8 mouse cellular contexts compared by ENCODE assay signal in genomic region chr6:134659108-134659958, GRCm38 (mm10). TPM values are rescaled to one million over a fixed set of nuclear protein-coding genes. Genes with fewer than 3 reads are reported as not detected.
DNase-seq lines count a peak whose midpoint lies in the region; ATAC-seq lines count a peak whose summit lies in the region.

No protein-coding gene starts in this region.

- DNase-seq in A20 (ENCODE audit: low read depth, low spot score), result peak; percentile 68
- DNase-seq in embryo, embryonic 10.5 days (ENCODE audit: low spot score), result peak; percentile 84
- DNase-seq in limb, embryonic 11.5 days (ENCODE audit: low spot score), result peak; percentile 59

- H3K9ac ChIP-seq in intestine, embryonic 16.5 days (ENCODE audit: low read depth, low read length), result no peak overlapping the region
- H3K9ac ChIP-seq in limb, embryonic 11.5 days (ENCODE audit: low read length), result no peak overlapping the region
- no peak overlapping the region for H3K9ac ChIP-seq in midbrain, embryonic 12.5 days (replicated peaks)
- no peak overlapping the region for H3K9ac ChIP-seq in stomach, embryonic 14.5 days (replicated peaks; ENCODE audit: low read depth, low read length)

- H3K27me3 ChIP-seq in intestine, embryonic 16.5 days (replicated peaks; ENCODE audit: control insufficient read depth, insufficient read depth, low read length), result no peaks in the 10 kb centered on the region
- H3K27me3 ChIP-seq in limb, embryonic 11.5 days (ENCODE audit: control insufficient read depth, insufficient read depth, low read length), result no peaks in the 10 kb centered on the region
- H3K27me3 ChIP-seq in midbrain, embryonic 12.5 days, result no peaks in the 10 kb centered on the region
- H3K27me3 ChIP-seq in stomach, embryonic 14.5 days (ENCODE audit: control insufficient read depth, insufficient read depth, low read length), result no peaks in the 10 kb centered on the region

- no peaks in the 10 kb centered on the region for H3K9me3 ChIP-seq in intestine, embryonic 16.5 days (ENCODE audit: control insufficient read depth, low read length)
- H3K9me3 ChIP-seq in limb, embryonic 11.5 days (ENCODE audit: control insufficient read depth, low read length), result no peaks in the 10 kb centered on the region
- H3K9me3 ChIP-seq in midbrain, embryonic 12.5 days, result no peaks in the 10 kb centered on the region
- H3K9me3 ChIP-seq in stomach, embryonic 14.5 days (ENCODE audit: control insufficient read depth, low read depth, low read length), result no peaks in the 10 kb centered on the region

- H3K4me3 ChIP-seq in intestine, embryonic 16.5 days (ENCODE audit: low read length), result no peak overlapping the region
- no peak overlapping the region for H3K4me3 ChIP-seq in limb, embryonic 11.5 days (ENCODE audit: low read depth, low read length)
- no peak overlapping the region for H3K4me3 ChIP-seq in midbrain, embryonic 12.5 days
- H3K4me3 ChIP-seq in stomach, embryonic 14.5 days (ENCODE audit: low read depth, low read length), result no peak overlapping the region

- peak; percentile 88 for ATAC-seq in activated CD4-positive, CD25-positive, alpha-beta regulatory T cell, adult 4 months
- ATAC-seq in granulocyte monocyte progenitor cell, adult 5-6 weeks (replicated peaks; ENCODE audit: poor library complexity, severe bottlenecking), result peak; percentile 98
- ATAC-seq in intestine, embryonic 16.5 days, result peak; percentile 76
- peak; percentile 81; the same call in 1 of the 2 replicates for ATAC-seq in limb, embryonic 11.5 days (ENCODE audit: insufficient number of reproducible peaks, low FRiP score, low TSS enrichment, low read depth)
- ATAC-seq in midbrain, embryonic 12.5 days (ENCODE audit: low FRiP score, low read depth), result peak; percentile 68; the same call in 1 of the 2 replicates
- ATAC-seq in stomach, embryonic 14.5 days (ENCODE audit: insufficient number of reproducible peaks, insufficient read depth, low FRiP score, low read depth), result peak; percentile 83

- no peaks in the 10 kb centered on the region for H3K36me3 ChIP-seq in intestine, embryonic 16.5 days (ENCODE audit: control insufficient read depth, insufficient read depth, low read length)
- H3K36me3 ChIP-seq in limb, embryonic 11.5 days (ENCODE audit: control insufficient read depth, insufficient read depth, low read length), result no peaks in the 10 kb centered on the region
- no peaks in the 10 kb centered on the region for H3K36me3 ChIP-seq in midbrain, embryonic 12.5 days
- no peaks in the 10 kb centered on the region for H3K36me3 ChIP-seq in stomach, embryonic 14.5 days (ENCODE audit: control insufficient read depth, insufficient read depth, low read length)

- no peak overlapping the region for H3K27ac ChIP-seq in intestine, embryonic 16.5 days (ENCODE audit: low read length)
- H3K27ac ChIP-seq in limb, embryonic 11.5 days (replicated peaks; ENCODE audit: low read depth, low read length), result no peak overlapping the region
- no peak overlapping the region for H3K27ac ChIP-seq in midbrain, embryonic 12.5 days (replicated peaks)
- no peak overlapping the region for H3K27ac ChIP-seq in stomach, embryonic 14.5 days (ENCODE audit: low read length)

- WGBS in intestine, embryonic 16.5 days, result 16% methylated on average over 9 of the region's 9 CpGs
- WGBS in limb, embryonic 11.5 days, result 23% methylated on average over 9 of the region's 9 CpGs
- whole genome bisulfite sequencing in midbrain, embryonic 12.5 days, result 22% methylated on average over 9 of the region's 9 CpGs
- 22% methylated on average over 9 of the region's 9 CpGs for WGBS in stomach, embryonic 14.5 days

- 0 out of 2 replicates have a peak, but pooled peaks cover 8% of the 10 kb centered on the region for H3K4me1 ChIP-seq in intestine, embryonic 16.5 days (ENCODE audit: control insufficient read depth, insufficient read depth, low read length)
- no peaks in the 10 kb centered on the region for H3K4me1 ChIP-seq in limb, embryonic 11.5 days (ENCODE audit: control insufficient read depth, insufficient read depth, low read length)
- H3K4me1 ChIP-seq in midbrain, embryonic 12.5 days, result peaks cover 3% of the 10 kb centered on the region; the same call in 1 of the 2 replicates
- H3K4me1 ChIP-seq in stomach, embryonic 14.5 days (ENCODE audit: control insufficient read depth, insufficient read depth, low read length), result no peaks in the 10 kb centered on the region

- H3K4me2 ChIP-seq in intestine, embryonic 16.5 days (ENCODE audit: low read depth, low read length), result no peak overlapping the region
- H3K4me2 ChIP-seq in limb, embryonic 11.5 days (ENCODE audit: low read depth, severe bottlenecking), result no peak overlapping the region
- H3K4me2 ChIP-seq in midbrain, embryonic 12.5 days (replicated peaks), result no peak overlapping the region
- no peak overlapping the region for H3K4me2 ChIP-seq in stomach, embryonic 14.5 days (replicated peaks; ENCODE audit: low read depth, low read length)

RNA-seq across cellular contexts. Expression of gene Borcs5, which starts 20.0 kb away (rescaled TPM):
- polyA plus RNA-seq in activated CD4-positive, CD25-positive, alpha-beta regulatory T cell, adult 4 months (2017; shearing (Covaris generic)), result 10 to 100 TPM; 10.8 to 15.5 TPM
- 13.5 and 19.0 TPM in 2 replicates for total RNA-seq in granulocyte monocyte progenitor cell, adult 5-6 weeks (2014; fragmentation: Nextera tagmentation)
- total RNA-seq in granulocyte monocyte progenitor cell, adult 5-6 weeks (2017), result 5.8 and 6.4 TPM in 2 replicates
- 16.3 and 17.6 TPM in 2 replicates for polyA plus RNA-seq in intestine, embryonic 16.5 days (2015; fragmentation: Nextera tagmentation; extraction: Ambion mirVana)
- 18.1 and 18.7 TPM in 2 replicates for polyA plus RNA-seq in limb, embryonic 11.5 days (2014; fragmentation: Nextera tagmentation; extraction: Ambion mirVana)
- polyA plus RNA-seq in midbrain, embryonic 12.5 days (2016; fragmentation: Nextera tagmentation; extraction: Ambion mirVana), result 32.9 and 35.3 TPM in 2 replicates
- polyA plus RNA-seq in stomach, embryonic 14.5 days (2014; fragmentation: Nextera tagmentation; extraction: Ambion mirVana), result 18.4 and 21.1 TPM in 2 replicates

RNA-seq across cellular contexts. Expression of gene Mansc1, which starts 27.0 kb away (rescaled TPM):
- 1 to 10 TPM; 8.6 to 9.9 TPM for polyA plus RNA-seq in activated CD4-positive, CD25-positive, alpha-beta regulatory T cell, adult 4 months (2017; shearing (Covaris generic))
- 5.3 and 6.3 TPM in 2 replicates for total RNA-seq in granulocyte monocyte progenitor cell, adult 5-6 weeks (2014; fragmentation: Nextera tagmentation)
- total RNA-seq in granulocyte monocyte progenitor cell, adult 5-6 weeks (2017), result 3.5 and 5.0 TPM in 2 replicates
- 6.2 and 7.6 TPM in 2 replicates for polyA plus RNA-seq in intestine, embryonic 16.5 days (2015; fragmentation: Nextera tagmentation; extraction: Ambion mirVana)
- 0.33 and 0.58 TPM in 2 replicates for polyA plus RNA-seq in limb, embryonic 11.5 days (2014; fragmentation: Nextera tagmentation; extraction: Ambion mirVana)
- polyA plus RNA-seq in midbrain, embryonic 12.5 days (2016; fragmentation: Nextera tagmentation; extraction: Ambion mirVana), result 1.3 and 1.4 TPM in 2 replicates
- polyA plus RNA-seq in stomach, embryonic 14.5 days (2014; fragmentation: Nextera tagmentation; extraction: Ambion mirVana), result 9.6 and 10.4 TPM in 2 replicates
